Mouse (Mus musculus) gastrocnemius, postnatal 36 days (tissue): ENCODE measurements around the gene Enho. TPM values are rescaled to one million over a fixed set of nuclear protein-coding genes. Genes with fewer than 3 reads are reported as not detected.

Experiments
- DNase-seq, 2 experiments: peaks; one replicate each; pipeline ENCODE4 v3.0.0; 2022
- intact Hi-C: fragments of 180-260 bp; cut with DNase I; formaldehyde crosslinking; loops from one replicate; pipeline ENCODE4 v1.15.1; 2025
- total RNA-seq, 2 experiments: library from RNA; stranded (reverse); gene quantifications; 2 replicates each; pipeline ENCODE4 v1.2.3; 2021

The Enho gene
- total RNA-seq, 2 experiments from 2014 or later = 10.3 to 10.9 TPM

DNA sequence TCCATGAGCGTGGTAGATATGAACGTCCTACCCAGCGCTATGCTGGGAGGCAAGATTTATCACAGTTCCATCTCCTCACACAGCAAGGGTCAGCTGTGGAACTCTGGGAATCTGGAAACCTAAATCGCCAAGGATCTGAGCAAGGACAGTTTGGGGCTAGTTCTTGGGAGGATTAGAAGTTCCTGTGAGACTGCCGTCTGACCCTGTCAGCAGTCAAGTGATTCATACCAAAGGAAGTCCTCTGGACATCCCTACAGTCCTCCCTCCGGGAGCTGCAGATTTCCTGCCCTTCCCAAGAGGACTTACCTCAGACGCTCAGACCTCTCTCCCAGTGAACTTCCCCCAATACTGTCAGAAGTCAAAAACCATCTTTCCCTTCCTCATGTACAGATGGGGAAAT lies 3.8 kb downstream of the Enho start:
- intact Hi-C loops = no loop called here
- DNase-seq = no peak

DNA sequence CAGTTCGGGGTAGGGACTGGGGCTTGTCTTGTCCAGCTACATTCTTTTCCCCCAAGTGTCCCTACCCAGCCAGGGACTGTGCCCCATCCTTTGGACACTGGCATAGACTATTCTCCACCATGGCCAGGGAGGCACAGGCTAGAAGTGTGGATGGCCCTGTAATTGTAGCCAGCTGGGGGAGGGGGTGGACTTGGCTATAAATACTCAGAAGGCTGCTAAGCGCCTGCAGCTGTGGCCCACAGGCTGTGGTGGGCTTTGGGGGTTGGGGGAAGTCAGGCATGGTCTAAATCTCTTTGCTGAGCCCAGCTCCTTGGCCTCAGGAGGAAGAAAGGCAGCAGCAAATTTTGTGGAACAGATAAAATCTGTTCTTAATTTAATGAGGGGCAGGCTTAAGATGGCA lies 4.2 kb downstream of the Enho start:
- intact Hi-C loops = no loop called here
- no peak for DNase-seq

DNA sequence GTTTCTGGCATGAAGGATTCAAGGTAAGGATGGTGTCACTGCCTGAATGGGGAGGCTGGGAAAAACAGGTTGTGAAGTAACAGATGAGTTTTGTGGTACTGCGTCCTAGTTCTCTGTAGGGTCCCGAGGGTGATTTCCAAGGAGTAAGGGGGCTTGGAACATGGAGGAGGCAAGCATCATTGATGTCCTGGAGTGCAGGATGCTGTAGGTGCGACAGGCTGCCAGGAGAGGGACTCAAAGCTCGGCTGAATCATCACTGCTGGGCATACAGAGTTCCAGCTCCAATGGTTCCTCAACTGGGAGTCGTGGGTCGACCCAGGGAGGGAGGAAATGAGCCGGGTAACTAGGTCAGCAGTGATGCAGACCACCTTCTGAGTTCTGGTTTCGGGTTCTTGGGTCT lies 4.9 kb downstream of the Enho start:
- intact Hi-C loops = no loop called here
- no peak for DNase-seq

DNA sequence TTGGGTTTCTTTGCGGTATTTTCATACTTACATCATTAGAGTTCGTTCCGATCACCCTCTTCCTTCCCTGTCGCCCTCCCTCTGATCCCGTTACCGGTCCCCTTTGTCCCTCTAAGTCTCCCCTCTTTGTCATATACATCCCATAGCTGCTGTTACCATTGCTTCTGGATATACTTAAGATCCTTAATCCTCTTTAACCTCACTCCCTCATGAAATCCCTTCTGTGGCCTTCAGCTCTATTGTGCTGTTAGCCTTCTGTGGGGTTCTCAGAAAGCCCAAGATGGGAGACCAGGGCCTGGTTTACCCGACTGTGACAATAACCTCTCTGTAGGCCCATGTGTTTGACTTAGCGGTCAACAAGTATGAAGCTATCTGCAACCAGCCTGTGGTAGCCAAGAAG lies 5.5 kb downstream of the Enho start:
- intact Hi-C loops = no loop called here
- DNase-seq = no peak

DNA sequence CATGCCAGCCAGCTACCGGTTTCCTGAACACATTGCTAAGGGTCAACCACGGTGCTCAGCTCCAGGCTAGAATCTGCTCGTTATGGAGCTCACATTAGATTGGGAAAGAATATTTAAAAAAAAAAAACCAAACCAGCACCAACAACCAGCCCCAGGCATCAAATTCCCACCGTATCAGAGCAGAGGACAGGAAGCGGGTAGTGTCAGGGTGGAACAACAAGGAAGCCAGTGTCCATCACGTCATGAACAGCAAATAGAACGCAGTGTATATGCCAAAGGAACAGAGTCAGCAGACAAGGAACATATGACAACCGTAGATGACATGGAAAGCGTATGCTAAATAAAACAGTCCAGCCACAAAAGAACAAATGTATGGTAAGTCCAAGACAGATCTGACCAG lies 7.1 kb downstream of the Enho start:
- intact Hi-C loops = no loop called here
- DNase-seq = no peak

DNA sequence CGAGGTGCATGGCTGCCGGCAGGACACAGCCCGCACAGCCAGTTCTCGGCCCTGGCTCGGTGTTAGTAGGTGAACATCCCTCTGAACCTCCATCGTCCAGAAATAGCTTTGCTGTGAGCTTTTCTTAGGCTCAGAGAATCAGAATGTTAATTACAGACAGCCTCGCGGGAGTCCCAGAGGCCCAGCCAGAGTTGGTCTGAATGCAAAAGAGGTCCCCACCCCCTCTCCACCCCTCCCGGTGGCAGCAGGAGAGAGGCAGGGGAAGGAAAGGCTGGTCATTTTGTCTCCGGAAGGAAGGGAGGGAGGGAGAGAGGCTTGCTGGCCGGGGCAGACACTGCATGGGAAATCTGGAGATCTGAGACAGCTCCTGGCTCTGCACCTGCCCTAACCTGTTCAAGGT lies 8.7 kb downstream of the Enho start:
- DNase-seq = no peak
- intact Hi-C loops = no loop called here

DNA sequence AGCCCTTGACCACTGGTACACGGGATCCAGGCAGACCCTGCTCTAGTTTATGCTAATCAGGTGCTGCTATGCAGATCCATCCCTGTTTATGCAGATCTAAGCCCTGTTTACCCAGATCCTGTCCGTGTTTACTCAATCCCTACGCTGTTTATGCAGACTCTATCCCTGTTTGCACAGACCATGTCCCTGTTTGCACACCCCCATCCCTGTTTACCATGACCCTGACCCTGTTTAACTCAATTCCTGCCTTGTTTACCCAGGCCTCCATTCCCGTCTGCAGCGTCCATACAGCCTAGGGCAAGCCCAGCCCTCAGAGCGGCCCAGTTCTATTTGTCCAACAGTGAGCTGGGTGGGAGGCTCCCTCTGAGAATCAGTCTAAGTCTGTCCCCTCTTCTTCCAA lies 9.9 kb downstream of the Enho start:
- intact Hi-C loops = no loop called here

DNA sequence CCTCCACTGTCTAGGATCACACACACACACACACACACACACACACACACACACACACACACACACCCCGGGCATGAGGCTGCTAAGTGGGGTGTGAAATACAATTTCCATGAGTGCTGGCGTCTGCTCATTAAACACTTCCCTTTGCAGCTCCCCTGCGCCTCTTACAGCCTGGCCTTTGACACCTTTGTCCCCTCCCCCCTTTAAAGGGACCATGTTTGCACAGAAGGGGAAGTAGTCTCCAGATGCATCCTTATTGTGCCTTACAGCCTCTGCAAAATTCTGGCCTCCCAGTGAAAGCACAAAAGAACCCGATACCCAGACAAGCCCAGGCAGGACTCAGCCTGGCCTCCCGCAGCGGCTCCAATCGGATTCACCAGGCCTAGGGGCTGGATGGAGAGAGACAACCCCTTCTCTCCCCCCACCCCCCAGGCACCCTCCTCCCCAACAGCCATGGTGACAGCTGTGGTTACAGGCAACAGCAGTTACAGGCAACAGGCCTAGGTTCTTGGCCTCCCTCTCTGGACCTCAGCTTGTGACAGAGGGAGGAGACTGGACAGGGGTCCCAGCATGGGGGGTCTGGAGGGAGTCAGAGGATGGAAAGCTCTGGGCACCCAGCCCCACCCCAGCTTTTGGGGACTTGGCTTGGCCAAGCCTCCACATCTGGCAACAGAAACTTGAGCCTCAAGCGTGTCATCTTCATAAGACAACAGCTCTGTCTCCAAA lies 11.8 kb downstream of the Enho start:
- intact Hi-C loops = no loop called here
- no peak for DNase-seq

More for the DNA sequence above, 9.9 kb downstream of the Enho start:
- DNase-seq = no peak

DNA sequence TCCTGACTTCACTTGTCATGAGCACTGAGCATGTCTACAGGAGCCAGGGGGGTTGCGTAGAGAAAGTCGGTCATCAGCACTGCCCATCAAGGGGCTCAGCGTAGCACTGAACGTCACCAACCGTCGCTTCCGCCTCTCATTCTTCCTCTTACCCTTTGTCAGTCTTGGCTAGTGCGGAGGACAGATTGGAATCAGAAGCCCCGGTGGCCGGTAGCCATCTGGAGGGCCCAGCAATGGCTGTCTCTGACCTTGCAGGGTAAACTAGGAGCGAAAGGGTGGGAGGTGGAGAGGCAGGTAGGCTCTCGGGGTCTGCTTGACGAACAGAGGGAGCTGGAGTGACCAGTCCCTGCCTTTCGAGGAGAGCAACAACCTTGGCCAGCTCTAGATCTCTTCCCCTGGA lies 18.1 kb downstream of the Enho start:
- intact Hi-C loops = no loop called here
- no peak for DNase-seq

DNA sequence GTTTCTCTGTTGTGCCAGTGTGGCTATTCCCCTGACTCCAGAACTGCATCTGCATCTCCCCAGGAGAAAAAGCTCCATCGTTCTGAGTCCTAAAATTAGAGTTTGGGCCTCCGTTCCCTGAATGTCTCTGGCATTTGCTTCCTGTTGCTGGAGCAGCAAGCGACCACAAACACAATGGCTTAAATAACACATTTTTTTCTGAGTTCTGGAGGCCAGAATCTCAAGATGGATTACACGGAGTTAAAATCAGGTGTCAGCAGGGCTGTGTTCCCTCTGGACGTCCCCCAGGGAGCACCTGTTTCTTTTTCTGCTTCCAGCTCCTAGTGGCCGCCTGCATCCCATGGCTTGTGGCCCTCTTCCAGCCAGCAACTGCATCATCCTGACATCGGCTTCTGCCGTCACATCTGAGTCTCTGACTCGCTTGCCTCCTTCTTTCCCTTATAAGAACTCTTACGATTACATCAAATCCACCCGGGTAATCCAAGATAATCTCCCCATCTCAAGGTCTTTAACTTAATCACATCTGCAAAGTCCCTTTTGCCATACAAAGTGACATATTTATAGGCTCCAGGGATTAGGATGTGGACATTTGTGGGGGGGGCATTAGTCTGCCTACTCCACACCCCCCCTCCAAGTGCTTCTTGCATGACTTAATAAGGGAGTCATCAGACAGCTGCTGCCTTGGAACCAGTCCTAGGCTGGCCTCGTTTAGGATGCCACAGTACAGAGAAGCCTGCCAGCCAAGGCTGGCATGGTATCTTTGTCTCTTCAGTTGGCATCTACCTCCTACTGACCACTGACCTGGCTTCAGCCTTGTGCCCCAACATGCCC lies 21.0 kb downstream of the Enho start:
- intact Hi-C loops = loop anchor here (5.0 to 10.0 kb wide), 2 partner anchors 94 to 152 kb away; partner anchors contain the start of gene Nudt2
- peak; percentile 65 to 75 for DNase-seq

DNA sequence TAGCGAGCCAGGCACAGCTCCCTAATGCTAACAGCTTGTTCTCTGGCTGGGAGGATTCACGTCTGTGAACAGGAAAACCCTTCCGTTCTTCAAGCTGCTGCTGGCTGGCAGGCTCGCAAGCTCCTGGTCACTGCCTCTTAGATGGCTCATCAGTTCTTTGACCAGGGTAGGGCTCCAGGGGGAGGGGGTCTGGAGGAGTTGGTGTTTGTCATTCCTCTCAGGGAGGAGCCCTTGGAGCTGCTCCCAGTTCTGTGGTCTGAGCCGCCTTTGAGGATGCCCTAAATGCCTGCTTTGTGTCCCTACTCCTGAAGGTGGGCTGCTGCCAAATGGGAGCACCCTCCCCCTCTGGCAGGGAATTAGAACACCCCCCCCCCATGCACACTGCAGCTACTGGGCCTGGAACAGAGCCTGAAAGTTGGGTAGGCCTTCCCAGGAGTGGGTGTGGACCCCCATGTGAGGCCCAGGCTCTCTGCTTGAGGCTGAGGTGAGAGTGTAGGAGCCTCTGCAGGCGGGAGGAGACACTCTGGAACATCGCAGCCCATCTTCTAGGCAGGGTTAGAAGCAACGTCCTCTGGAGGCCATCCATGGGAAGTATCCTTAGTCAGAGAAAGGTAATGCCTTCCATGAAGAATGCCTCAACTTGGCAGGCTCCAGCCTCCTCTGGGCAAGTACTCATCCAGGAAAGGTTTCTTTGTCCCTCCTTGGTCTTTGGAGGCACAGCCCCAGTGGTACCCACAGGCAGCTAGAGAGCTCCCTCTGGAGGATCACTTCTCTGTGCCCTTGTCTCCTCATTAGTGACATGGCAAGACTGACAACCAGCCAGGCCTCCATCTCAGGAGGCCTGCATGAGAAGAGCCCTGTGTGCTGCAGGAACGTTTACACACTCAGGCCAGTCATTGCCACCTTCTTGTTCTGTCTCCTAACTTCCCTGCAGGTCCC lies 24.2 kb downstream of the Enho start:
- no peak for DNase-seq
- intact Hi-C loops = loop anchor here (2.0 to 10.0 kb wide), 3 partner anchors 63 to 149 kb away; partner anchors contain the start of gene Nudt2

DNA sequence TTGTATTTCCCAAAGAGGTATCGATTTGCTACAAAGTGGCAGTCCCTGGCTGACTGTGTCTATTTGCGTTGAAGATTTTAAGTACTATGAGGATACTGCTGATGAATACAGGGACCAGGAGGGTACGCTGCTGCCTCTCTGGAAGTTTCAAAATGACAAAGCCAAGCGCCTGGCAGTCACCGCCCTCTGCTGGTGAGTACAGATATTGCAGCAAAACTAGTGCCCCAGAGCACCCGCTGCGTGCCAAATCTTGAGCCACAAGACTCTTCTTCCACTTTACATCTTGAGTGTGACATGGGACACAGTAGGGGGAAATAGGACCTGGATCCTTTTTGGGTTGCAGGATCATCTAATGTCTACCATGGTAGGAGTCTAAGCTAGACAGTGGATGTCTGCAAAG lies 26.0 kb downstream of the Enho start:
- intact Hi-C loops = loop anchor here (2.0 to 10.0 kb wide), 3 partner anchors 61 to 137 kb away; no protein-coding TSS in a partner anchor
- DNase-seq = peak; percentile 62 to 78

DNA sequence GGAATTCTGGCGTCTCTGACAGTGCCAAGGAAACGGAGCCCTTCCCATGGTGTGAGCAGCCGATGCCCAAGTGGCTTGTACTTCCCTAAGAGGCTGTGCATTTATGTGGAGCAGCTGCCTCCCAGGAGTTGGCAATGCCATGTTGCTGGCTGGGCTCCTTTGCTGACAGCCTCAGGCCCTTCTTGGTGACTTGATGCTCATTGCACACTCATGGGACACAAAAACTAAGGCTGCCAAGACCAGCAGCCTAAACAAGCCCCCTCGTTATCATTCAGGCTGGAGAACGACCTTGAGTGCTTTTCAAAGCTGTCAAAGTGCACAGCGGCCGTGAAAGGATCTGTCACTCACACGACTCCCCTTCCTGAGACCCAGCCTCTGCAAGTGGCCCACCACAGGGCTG lies 28.0 kb downstream of the Enho start:
- no peak for DNase-seq
- intact Hi-C loops = loop anchor here (5.0 to 10.0 kb wide), 2 partner anchors 87 to 135 kb away; no protein-coding TSS in a partner anchor

DNA sequence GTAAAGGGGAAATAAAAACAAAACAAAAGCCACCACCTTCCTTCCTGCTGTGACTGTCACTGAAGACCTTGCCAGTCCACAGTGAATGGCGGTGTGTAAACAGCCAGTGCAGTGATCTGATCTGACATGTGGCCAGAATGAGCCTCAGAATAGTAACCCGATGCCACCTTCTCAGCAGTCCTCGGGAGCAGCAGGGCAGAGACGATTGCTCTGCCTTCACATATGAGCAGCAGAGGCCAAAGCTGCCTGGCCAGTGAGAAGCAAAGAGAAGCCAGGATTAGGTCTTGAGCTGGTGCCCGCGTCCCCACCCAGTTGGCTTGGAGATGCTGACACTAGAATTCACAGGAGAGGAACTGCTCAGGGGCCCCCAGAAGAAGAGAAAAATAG lies 29.5 kb downstream of the Enho start:
- peak in 1 of 2 experiments; percentile 17 for DNase-seq
- intact Hi-C loops = loop anchor here (5.0 to 10.0 kb wide), 2 partner anchors 86 to 133 kb away; no protein-coding TSS in a partner anchor

DNA sequence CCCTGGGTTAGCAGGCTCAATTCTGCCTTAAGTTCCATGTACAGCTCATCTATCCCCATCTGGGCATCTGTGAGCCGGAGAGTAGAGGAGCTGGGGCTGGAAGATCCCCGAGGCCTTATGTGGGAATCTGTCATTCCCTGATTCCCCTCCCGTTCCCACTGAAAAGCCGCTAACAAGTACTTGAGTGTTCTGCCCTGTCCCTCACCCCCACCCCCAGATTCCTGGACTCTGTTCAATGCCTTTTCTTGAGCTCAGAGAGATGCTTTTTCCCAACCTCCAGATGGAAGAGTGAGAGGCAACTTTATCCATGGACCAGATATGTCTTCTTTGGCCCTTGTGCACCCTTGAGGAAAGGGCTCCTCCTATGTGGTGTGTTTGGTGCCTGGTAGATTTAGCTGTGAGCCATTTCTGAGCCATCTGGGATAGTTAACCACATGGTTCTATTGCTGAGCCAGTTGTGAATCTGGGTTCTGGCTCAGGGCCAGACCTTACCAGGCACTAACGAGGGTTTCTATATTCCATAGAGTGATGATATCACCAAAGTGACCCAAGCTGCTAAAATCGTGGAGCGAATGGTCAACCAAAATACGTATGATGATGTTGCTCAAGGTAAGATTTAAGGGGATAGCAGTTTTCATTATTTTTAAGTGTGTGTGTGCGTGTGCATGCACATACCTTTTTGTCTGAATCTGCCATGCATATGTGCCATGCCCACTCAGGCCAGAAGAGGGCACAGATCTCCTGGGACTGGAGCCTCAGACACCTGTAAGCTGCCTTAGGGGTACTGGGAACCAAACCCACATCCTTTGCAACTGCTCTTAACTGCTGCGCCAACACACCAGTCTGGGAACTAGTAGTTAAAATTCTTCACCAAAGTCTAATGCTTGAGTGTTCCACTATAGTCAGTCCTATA lies 30.2 kb downstream of the Enho start:
- intact Hi-C loops = loop anchor here (5.0 to 10.0 kb wide), 4 partner anchors 42 to 133 kb away; no protein-coding TSS in a partner anchor
- no peak for DNase-seq

DNA sequence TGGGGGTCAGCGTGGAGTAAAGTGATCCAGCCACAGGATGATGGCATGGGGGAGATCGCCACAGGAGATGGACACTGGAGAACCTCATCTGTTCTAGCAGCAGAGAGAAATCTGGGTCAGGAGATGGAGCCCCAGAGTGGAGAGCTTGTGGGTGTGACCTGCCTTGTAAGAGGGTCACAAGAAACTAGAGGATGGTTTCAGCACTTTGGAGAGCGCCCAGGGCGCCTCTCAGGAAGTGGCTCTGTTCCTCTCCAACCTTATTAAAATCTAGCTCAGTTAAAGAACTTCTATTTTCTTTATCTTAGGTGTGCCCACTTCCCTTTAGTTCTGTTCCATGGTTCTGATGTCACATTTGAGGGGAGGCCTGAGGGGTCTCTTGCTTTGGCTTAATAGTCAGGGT lies 33.3 kb downstream of the Enho start:
- intact Hi-C loops = loop anchor here (5.0 kb wide), 2 partner anchors 46 to 101 kb away; no protein-coding TSS in a partner anchor
- DNase-seq = peak in 1 of 2 experiments; percentile 23

DNA sequence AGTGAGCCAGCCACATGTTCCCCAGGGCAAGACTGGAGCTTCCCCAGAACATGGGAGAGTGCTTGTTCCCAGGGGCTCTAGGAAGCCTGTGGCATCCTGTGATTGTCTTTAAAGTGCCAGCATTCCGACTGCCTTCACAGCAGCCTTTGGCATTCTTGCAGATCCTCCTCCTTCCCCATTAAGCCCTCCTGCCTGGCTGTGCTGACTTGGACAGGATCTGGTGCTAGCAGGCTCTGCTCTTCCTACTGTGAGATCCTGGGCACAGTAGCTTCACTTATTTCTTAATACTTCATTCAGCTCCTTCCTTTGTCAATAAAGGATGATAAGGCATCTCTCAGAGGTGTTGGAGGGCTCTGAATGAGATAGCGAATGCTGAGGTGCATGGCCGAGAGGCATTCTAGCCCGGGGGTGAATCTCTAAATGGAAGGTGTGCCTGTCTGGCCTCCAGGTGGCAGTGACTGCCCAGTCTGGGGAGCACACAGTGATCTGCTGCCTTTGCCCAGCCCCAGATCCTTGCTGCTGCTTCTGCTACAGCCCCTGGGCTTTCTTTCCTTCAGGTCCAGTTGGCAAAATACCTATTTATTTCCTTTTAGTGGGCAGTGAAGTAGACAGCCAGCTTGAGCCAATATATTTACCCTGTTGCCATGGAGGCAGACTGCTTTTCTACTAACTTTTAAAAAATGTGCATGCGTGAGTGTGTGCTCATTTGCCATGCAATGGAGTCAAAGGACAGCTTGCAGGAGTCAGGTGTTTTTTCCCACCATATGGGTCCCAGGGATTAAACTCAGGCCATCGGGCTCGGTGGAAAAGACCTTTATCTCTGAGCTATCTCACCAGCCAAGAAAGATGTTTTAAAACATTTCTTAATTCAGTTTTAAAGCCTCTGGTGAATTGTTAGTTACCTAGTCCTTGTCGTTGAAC lies 35.4 kb downstream of the Enho start:
- intact Hi-C loops = loop anchor here (5.0 kb wide), 2 partner anchors 48 to 103 kb away; no protein-coding TSS in a partner anchor
- DNase-seq = no peak

DNA sequence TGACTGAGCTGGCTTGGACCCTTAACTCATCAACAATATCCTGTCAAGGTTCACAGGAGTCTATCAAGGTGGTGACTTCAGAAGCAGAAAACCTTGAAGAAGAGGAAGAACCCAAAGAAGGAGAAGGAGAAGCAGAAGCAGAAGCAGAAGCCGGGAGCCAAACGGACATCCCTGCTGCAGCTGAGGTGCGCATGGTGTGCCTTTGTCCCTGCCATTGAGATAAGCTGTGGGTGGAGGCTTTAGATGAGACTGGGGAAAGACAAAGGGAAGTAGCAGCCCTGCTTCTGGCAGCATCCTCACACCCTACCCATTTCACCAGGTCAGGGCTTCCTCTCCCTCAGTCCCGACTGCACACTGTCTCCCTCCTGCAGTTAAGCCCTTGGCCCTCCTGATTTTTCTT lies 37.3 kb downstream of the Enho start:
- intact Hi-C loops = no loop called here
- no peak for DNase-seq
